Mouse (Mus musculus) bone marrow macrophage, adult 2 months (primary cell): ENCODE results near the gene Tmem236.

Source experiments
- CTCF ChIP-seq: IDR thresholded peaks from 2 replicates; pipeline ENCODE4 v1.5.1; 2012; ENCODE audit warnings: low read depth, mild to moderate bottlenecking, low read length, moderate library complexity
- POLR2A ChIP-seq: IDR thresholded peaks from 2 replicates; pipeline ENCODE4 v1.6.1; 2012; ENCODE audit warnings: mild to moderate bottlenecking, low read depth, low read length, borderline replicate concordance

DNA sequence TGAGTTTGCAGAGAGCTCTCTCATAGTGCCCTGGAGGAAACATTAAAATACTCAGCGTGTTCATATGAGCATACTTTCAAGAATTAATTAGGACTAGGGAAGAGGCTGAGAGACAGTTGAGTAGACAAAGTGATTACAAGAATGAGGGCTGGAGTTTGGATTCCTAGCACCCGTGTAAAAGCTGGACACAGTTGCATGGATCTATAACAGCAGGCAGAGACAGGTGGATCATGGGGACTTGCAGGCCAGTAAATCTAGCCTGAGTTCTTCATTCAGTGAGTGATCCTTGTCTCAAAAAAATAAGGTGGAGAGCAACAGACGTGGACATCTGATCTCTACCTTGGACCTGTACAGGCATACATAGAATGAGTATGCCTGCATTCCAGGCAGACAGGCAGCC, 15.3 kb upstream of the Tmem236 start:
- no peak for TF ChIP-seq CTCF
- no peak for TF ChIP-seq POLR2A
